Mouse (Mus musculus) MEL (cell line): ENCODE measurements around the gene Adap2.

Source experiments
- SIN3A ChIP-seq: IDR thresholded peaks from 2 replicates; pipeline ENCODE4 v1.6.1; 2012; ENCODE audit warnings: low read length, improper control_type of control experiment, inconsistent platforms
- SMC3 ChIP-seq: IDR thresholded peaks from 2 replicates; pipeline ENCODE4 v1.6.1; 2011; ENCODE audit warnings: low read depth, low read length, improper control_type of control experiment

- TF ChIP-seq SIN3A: no peak
- no peak for TF ChIP-seq SMC3
These were observed 1.6 kb downstream of the Adap2 start for GRCm38 (mm10) chr11:80155541-80155940.
